Mouse (Mus musculus): Measurements from ENCODE around the gene Rundc1.
"Not testable (repeated sequence)": the region's sequence is repeated elsewhere in the genome, so short reads cannot be mapped to it uniquely, and the experiment has no call there.

The Rundc1 gene

GRCm38 (mm10) chr11:101465869-101466551 lies 41.1 kb downstream of the Rundc1 start, which contains the start of gene Vat1:
Gene Vat1, minus strand, starts transcription at chr11:101466230.
- in situ Hi-C loops (cut with MboI, MseI), result no loop called here

- in situ Hi-C loops (cut with MboI, MseI), result not testable (repeated sequence)
Measured at GRCm38 (mm10) chr11:101466552-101466950, 41.7 kb downstream of the Rundc1 start.

- in situ Hi-C loops (cut with MboI, MseI), result no loop called here
Measured at GRCm38 (mm10) chr11:101467477-101468262, 42.8 kb downstream of the Rundc1 start.

GRCm38 (mm10) chr11:101468263-101468688 lies 43.4 kb downstream of the Rundc1 start:
- in situ Hi-C loops (cut with MboI, MseI), result no loop called here

GRCm38 (mm10) chr11:101468731-101469130 lies 43.8 kb downstream of the Rundc1 start:
- in situ Hi-C loops (cut with MboI, MseI), result no loop called here

- in situ Hi-C loops (cut with MboI, MseI), result no loop called here
Measured at GRCm38 (mm10) chr11:101469155-101469554, 44.3 kb downstream of the Rundc1 start.

GRCm38 (mm10) chr11:101470206-101470605 lies 45.3 kb downstream of the Rundc1 start:
- in situ Hi-C loops (cut with MboI, MseI), result no loop called here

GRCm38 (mm10) chr11:101471926-101472325 lies 47.0 kb downstream of the Rundc1 start:
- in situ Hi-C loops (cut with MboI, MseI), result no loop called here

GRCm38 (mm10) chr11:101472336-101472735 lies 47.5 kb downstream of the Rundc1 start:
- in situ Hi-C loops (cut with MboI, MseI), result no loop called here

- in situ Hi-C loops (cut with MboI, MseI), result not testable (repeated sequence)
Measured at GRCm38 (mm10) chr11:101473686-101474085, 48.8 kb downstream of the Rundc1 start.

- in situ Hi-C loops (cut with MboI, MseI), result no loop called here
Measured at GRCm38 (mm10) chr11:101474298-101474697, 49.4 kb downstream of the Rundc1 start.

- in situ Hi-C loops (cut with MboI, MseI), result not testable (repeated sequence)
Measured at GRCm38 (mm10) chr11:101476361-101476760, 51.5 kb downstream of the Rundc1 start.

- in situ Hi-C loops (cut with MboI, MseI), result no loop called here
Measured at GRCm38 (mm10) chr11:101477194-101477551, 52.3 kb downstream of the Rundc1 start.

GRCm38 (mm10) chr11:101477552-101478211 lies 52.8 kb downstream of the Rundc1 start:
- in situ Hi-C loops (cut with MboI, MseI), result no loop called here

- in situ Hi-C loops (cut with MboI, MseI), result no loop called here
Measured at GRCm38 (mm10) chr11:101479171-101479635, 54.3 kb downstream of the Rundc1 start.

- in situ Hi-C loops (cut with MboI, MseI), result no loop called here
Measured at GRCm38 (mm10) chr11:101480912-101481311, 56.0 kb downstream of the Rundc1 start.

GRCm38 (mm10) chr11:101483804-101484203 lies 58.9 kb downstream of the Rundc1 start:
- in situ Hi-C loops (cut with MboI, MseI), result no loop called here

GRCm38 (mm10) chr11:101484245-101484644 lies 59.4 kb downstream of the Rundc1 start:
- in situ Hi-C loops (cut with MboI, MseI), result no loop called here

GRCm38 (mm10) chr11:101484814-101485213 lies 59.9 kb downstream of the Rundc1 start:
- in situ Hi-C loops (cut with MboI, MseI), result no loop called here

Measured in T-helper 2 cell (primary cell).